Mouse (Mus musculus) liver, adult 2 months (tissue): Measurements from ENCODE around the gene Tcirg1.

Source experiments
- CTCF ChIP-seq: fragments of 200-500 bp; IDR thresholded peaks from 2 replicates; pipeline ENCODE4 v1.5.1; 2011; ENCODE audit warnings: low read depth, low read length, control low read depth
- POLR2A ChIP-seq: fragments of 200-500 bp; IDR thresholded peaks from 2 replicates; pipeline ENCODE4 v1.6.1; 2011; ENCODE audit warnings: low read length, control low read depth; ENCODE audit not compliant: insufficient read depth; ENCODE audit errors: extremely low read depth

GRCm38 (mm10) chr19:3897557-3897956 is 9.4 kb downstream of the Tcirg1 start:
- TF ChIP-seq CTCF (no peak), POLR2A (no peak)
